Mouse (Mus musculus): ENCODE measurements at regions not wholly inside any gene's neighbourhood (a gene's known extent, or its start where the extent isn't known, plus 50 kb on each side); places are given as distances from the start of the nearest gene placed in this dataset.

DNA sequence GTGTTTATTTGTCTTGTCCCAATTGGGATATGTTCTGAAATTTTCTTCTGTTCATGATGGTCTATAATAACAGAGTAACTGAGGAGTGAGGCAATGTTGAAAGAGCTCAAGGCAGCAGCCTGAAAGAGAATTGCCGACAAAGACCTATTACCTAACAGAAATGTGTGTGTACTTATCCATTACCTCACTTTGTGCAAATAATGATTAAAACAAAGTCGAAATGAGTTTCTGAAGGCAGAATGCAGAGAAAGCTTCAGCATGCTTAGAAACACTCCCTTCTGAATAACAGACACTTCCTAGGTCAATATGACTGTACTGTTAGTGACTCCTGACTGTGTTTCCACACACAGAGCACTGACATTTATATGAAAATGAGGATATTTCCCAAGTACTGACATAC lies 63.0 kb downstream of the Kbtbd8 start:
- DNase-seq, result no peak

- DNase-seq, result no peak
These were observed 65.2 kb downstream of the Kbtbd8 start for GRCm38 (mm10) chr6:95182238-95182637.

- no peak for DNase-seq
These were observed 68.3 kb downstream of the Kbtbd8 start for GRCm38 (mm10) chr6:95185074-95185931.

GRCm38 (mm10) chr6:95196631-95197030 lies 79.6 kb downstream of the Kbtbd8 start:
- no peak for DNase-seq

GRCm38 (mm10) chr6:95198611-95199010 lies 81.6 kb downstream of the Kbtbd8 start:
- DNase-seq, result no peak

DNA sequence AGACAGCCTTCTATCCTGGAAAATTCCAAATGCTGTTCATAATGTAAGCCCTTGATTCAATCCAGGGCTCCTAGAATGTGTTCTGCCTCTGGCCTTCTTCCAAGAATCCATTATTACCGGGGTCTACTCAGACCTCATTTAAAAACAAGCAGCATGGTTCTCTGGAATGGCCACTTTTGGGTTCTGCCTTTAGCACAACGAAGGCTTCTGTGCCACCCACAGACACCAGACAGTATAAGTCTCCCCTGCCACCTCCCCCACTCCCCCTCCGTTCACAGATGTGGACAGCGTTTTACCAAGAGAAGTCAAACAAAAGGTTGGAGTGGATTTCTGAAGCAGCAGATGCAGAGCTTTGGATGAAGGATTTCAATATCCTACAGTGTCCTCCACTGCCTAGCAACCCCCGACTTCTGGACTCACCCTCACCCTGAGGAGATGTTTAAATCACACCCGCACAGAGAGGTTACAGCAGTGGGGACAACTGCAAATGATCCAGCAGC lies 85.3 kb downstream of the Kbtbd8 start:
- no peak for DNase-seq

DNA sequence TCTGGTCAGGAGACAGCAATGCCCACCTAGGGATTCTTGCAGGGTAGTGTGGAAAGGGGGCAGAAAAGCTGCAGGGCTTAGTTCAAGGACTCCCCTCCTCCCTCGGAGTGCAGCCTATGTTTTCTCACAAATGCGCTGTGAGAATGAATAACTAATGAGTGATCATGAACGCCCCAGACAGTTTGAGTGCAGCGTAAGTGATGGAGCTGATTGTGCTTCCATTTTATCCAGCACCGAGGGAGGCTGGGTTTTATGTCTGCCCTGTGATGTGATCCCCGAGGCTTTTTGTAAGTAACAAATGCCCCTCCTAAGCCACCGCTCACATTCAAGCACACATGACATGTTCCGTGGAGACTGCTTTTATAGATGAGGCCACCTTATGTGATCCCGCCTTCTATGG lies 85.9 kb downstream of the Kbtbd8 start:
- DNase-seq, result no peak

GRCm38 (mm10) chr6:95204231-95204630 lies 87.2 kb downstream of the Kbtbd8 start:
- no peak for DNase-seq

- DNase-seq, result no peak
These were observed 90.0 kb downstream of the Kbtbd8 start for GRCm38 (mm10) chr6:95207063-95207462.

- no peak for DNase-seq
These were observed 100.4 kb downstream of the Kbtbd8 start for GRCm38 (mm10) chr6:95217431-95217830.

DNA sequence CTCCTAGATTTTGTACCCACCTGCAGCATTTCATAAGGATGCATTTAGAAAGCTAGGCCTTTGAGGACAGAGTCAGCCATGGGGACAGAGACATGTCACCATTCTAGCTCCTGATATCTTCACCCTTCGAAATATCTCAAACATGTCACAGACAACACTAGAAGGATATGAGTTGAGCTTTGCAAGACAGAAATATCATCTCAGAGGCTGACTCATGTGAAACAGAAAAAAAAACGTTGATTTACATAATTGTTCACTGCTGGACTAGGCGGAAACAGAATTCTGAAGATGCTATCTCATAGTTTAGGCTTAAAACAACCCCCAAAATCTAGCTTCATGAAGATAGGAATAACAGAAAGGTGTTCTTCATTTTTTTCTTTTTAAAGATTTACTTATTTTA lies 101.8 kb downstream of the Kbtbd8 start:
- no peak for DNase-seq

GRCm38 (mm10) chr6:95223537-95223936 lies 98.4 kb upstream of the Gm10234 start:
- DNase-seq, result peak; percentile 40

GRCm38 (mm10) chr6:95229885-95230284 lies 92.0 kb upstream of the Gm10234 start:
- no peak for DNase-seq

DNA sequence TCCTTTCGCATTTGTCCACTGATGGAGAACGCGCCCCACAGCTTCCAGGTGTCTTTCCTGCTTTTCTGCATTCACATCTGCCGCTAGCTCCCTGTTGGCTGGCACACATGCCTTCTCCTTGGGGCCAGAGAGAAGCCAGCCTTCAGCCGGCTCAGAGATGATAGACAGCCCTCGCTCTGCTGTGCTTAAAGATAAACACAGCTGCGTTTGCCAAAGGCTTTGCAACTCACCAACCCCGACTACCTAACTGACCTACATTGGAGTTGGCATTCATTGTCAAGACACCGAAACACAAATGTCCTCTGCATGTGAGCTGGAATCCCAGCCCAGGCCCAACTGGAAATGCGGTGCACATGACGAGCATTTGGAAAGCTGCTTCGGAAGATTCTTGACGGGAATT lies 87.2 kb upstream of the Gm10234 start:
- no peak for DNase-seq

- DNase-seq, result no peak
These were observed 78.3 kb upstream of the Gm10234 start for GRCm38 (mm10) chr6:95243657-95244056.

DNA sequence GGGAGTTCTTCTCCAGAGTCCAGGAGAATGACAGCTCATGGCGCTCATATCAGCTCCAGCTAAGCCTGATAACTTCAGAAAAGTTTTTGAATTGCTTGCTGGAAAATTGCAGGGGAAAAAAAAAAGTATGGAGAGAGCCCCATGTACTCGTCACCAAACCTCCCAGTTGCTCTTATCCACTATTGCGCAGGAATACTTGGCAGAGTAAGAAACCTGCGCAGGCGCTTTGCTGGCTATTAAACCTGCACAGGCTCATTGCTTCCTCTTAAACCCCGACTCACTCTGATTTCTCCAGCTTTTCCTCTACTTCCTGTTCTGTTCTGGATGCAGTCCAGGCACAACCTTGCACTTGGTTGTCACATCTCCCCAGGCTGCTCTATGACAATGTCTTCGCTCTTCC lies 77.0 kb upstream of the Gm10234 start:
- no peak for DNase-seq

GRCm38 (mm10) chr6:95256303-95256702 lies 65.6 kb upstream of the Gm10234 start:
- no peak for DNase-seq

DNA sequence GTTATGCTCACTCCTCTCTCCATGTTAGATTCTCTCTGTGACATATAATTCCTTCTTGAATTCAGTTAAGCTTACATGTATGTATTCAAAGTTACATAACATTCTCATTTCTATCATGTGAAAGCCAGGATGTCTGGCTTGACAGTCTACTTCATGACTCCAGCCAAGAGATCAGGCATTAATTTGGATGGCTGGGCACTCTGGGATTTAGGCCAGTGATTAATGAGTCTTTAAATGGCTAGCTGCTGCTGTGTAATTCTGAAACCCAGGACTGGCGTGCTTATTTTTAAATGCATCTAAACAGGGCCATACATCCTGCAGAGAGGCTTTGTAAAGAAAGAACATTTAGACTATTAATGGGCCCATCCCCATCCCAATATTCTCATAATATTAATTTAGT lies 60.9 kb upstream of the Gm10234 start:
- no peak for DNase-seq

DNA sequence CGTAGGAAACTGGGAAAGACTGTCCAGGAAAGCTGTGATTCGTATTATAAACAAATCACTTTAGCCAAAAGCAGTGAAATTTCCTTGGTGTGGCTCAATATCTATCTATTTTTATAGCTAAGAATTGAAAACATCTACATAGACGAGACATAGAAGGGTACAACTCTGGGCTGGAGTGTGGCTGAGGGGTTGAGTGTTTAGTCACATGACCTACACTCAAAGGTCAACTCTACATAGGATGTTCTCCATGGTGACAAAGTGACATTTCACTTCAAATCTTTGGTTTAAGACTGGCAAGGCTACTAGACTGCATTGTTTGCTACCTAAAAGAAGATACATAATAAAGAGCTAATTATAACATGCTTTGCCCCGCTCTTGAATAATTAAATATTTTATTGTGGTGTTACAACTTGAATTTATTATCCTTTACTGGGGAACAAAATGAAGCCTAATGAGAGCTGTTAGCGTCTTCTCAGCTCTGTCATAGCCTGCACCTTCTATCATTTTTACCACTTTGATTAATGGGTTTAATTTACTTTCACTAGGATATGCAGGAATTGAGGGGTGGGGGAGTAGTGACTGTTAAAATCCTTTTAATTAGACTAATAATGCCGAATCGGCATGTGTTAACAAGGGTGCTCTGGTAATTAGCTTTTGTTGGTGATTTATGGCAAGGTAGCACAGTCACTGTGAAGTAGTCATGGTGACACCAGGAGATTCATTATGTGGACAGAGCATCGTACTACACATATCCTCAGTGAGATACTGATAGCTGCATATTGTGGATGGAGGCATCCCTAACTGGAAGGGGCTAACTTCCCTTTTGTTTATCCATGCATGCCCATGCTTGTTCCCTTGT lies 57.7 kb upstream of the Gm10234 start:
- DNase-seq, result no peak

DNA sequence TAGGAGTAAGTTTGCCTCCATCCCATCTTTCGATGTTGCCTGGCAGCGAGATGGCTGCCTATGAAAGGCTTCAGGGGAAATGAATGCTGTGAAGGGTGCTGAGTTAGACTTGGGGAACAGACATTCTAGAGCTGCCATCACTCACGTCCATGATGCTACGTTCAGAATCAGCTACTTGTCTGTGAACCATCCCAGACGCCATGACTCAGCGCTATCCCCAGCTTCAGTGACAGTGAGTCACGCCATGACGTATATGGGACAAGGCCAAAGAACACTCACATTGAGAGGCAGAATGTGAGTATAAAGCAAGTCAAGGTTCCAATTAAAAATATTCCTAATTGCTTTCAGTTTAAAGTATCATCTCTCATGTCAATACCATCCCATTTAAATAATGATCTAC lies 52.4 kb upstream of the Gm10234 start:
- no peak for DNase-seq

All from cerebellum, adult 11-12 months (tissue).